Mouse (Mus musculus) erythroid progenitor cell, adult 5-6 weeks (primary cell): ENCODE results near the gene Me1. TPM values are rescaled to one million over a fixed set of nuclear protein-coding genes. Genes with fewer than 3 reads are reported as not detected.

ENCODE experiments used
- ATAC-seq: replicated peaks from 2 replicates; pipeline ENCODE4 v1.8.0; 2016; ENCODE audit warnings: moderate number of reproducible peaks, mild to moderate bottlenecking, moderate TSS enrichment, inconsistent platforms; ENCODE audit not compliant: poor library complexity, low FRiP score, severe bottlenecking
- total RNA-seq, 2 experiments: library from RNA; stranded (forward) in 1 of 2; stranded (reverse) in 1 of 2; fragments of 150-400 nt in 1 of 2; fragments of 186-747, 209-891 nt in 1 of 2; gene quantifications; 2 replicates each; pipeline versions ENCODE4 v1.2.3 to v1.2.4; 2015 to 2017; ENCODE audit warnings: low replicate concordance in 2 of 2

Me1 gene
- total RNA-seq, 2 experiments from 2014 or later: 1.1 TPM; not detected in 1

DNA sequence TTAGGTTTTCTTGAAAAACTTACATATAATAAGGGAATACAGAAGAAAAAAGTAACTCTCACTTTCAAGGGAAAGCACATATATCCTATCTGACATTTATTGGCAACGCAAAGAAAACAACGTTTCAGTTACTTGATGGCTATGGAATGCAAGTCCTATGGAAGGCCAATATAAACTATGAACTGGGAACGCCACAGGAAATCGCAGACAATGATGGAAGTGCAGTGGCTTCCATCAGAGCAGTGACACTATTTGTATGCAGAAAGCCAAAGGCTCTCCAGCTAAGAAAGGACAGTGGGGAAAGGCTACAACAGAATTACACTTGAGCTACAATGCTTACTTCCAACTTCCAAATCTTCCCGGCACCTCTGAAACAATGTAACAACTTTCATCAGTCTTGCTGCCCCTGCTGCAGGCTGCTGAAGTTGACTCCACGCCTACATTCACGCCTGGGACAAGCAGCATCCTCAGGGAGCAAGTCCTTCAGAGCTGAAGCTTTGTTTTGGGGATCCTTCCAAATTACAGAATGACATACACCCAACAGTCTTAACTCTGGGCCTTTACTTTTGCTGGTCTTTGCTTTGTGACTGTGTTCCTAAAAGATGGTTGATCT, 28.5 kb downstream of the Me1 start:
- ATAC-seq: no peak

DNA sequence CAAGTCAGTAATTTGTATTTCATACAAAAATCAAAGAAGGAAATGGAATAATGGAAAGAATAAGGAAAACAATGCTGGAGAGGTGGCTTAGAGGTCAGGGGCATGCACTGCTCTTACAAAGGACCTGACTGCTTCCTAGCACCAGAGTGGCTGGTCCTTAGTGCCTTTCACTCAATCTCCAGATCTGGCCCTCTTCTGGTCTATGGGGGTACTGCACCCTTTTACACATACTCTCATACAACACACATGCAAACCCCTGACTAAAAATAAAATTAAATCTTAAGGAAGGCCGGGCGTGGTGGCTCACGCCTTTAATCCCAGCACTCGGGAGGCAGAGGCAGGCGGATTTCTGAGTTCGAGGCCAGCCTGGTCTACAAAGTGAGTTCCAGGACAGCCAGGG, 34.1 kb downstream of the Me1 start:
- no peak for ATAC-seq

DNA sequence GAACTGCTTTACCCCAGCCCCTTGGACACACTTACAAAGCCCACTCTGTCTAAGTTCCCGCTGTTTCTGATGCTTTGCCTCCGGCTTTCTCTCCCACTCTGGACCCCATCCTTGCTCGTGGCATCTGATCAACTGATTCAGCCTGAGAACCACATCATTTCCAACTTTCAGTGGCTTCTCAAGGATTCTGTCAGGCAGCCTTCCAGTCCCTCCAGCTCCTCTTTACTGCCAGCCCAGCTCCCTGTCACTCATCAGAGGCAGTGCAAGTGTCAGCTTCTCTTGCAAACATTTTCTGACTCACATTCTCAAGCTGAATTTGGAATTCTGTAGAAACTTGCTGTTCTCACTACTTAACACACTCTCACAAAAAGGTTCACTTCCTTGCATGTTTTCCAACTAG, 34.5 kb downstream of the Me1 start:
- no peak for ATAC-seq

DNA sequence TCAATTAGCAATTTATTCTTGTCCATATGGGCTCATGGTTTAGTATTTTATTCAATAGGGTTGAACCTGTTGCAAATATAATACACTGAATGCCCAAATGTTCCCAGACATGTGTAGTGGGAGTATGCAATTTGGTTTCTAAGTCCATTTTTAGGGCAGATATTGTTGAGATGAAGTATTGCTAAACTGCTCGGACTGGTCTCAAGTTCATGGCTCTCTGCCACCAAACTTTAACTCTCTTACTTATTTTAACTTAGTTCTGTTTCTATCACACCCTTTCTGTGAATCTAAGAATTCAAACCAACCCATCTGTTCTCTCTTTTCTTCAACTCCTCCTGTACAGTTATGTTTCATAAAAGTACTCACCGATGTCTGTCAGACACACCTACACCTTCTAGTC, 35.4 kb downstream of the Me1 start:
- ATAC-seq: no peak

DNA sequence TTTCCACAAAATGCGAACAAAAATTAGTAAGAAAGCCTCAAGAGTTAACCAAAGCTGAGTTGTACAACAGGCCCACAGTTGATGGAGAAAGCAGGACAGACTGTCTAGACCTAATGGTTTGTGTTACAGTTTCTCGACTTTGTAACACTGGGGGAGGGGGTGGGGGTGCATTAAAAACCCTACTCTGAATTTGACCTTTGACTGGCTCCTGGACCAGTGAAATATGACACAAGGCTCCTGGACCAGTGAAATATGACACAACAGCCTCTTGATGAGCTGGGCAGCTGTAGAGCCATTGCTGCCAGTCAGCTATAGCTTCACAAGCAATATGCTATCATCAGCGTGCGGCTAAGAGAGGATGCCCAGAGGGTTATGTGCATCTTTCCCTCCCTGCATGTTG, 37.4 kb downstream of the Me1 start:
- ATAC-seq: no peak

DNA sequence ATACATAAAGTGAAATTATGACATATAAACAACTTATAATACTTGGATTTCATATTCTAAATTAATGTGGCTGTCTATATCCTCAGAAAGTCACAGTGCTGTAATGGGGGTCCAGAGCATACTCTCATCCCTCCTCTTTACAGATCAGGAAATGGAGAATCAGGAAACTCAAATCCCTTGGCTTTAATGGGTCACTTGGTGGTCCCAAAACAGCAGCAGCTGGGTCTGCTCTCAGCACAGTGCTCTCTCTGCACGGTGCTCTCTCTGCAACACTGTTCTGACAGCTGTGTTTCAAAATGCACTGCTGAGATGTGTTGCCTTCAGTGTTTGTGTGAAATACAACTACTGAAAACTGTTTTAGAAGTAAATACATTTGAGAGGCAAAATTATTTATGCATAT, 43.6 kb downstream of the Me1 start:
- ATAC-seq: no peak

DNA sequence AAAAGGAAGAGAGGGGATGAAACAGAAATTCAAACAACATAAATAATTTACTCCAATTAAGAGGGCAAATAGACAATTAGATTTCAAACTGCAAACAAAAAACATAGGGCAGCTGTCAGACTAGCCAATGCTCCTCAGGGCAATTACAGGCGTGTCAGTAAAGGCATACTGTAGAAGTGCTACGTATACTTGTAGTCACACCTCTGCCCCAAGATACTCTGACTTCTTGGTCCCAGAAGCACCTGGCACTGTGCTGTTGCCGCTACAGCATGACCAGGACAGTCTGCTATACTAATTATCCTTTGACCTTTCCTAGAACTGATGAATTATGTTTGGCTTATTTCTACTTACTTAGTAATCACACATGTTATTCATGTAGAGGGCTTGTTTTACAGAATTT, 44.5 kb downstream of the Me1 start:
- no peak for ATAC-seq

DNA sequence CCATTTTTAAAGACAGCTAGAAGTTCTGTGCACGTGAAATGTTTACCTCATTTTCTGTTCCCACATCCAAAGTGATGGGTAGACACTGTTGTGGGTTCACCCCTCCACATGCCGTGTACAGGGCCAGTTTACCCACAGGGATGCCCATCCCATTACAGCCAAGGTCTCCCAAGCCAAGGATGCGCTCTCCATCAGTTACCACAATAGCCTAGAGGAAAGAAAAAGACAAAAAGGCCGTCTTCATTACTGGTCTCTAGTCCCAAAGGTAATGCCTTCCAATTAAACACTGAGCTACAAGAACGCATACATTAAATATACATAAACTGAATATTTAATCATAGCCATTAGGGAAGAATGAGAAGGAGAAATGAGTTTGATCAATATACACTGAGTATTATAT, 44.9 kb downstream of the Me1 start:
- ATAC-seq: no peak

DNA sequence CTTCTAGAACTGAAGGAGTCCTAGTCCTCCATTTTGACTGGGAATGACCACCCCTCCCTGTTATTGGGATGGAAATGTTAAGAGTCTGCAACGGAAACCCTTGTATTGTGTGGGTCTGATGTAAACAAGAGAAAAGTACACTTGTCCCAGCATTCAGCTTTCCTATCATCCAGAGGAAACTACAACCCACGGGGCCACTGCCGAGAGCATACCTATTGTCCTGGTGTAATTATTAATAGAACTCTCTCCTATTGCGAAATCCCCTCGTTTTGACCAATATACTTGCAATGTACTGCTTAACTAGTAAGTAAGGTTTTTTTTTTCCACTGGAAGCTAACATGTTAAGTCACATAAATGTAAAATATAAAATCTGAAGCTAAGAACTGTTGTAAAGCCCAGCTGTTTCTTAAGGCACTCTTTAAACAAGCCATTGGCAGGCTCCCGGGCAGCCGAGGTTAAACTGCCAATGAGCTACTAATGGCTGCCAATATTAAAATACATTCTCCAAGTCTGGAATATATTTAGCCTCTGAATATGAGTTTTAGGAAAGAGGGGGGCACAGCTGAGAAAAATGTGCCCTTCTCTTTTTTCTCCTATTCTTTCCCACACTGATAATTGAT, 47.7 kb downstream of the Me1 start:
- no peak for ATAC-seq

DNA sequence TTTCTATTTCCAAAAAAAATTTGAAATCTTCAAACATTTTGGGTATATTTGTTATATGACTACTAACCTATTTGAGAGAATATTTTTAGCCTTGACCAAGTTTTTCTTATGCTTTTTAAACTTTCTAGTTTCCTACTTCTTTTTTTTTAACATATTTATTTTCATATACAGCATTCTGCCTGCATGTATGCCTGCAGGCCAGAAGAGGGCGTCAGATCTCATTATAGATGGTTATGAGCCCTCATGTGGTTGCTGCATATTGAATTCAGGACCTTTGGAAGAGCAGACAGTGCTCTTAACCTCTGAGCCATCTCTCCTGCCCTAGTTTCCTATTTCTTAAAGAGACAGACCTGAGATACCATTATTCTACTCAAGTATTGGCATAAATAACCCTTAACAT, 48.9 kb downstream of the Me1 start:
- ATAC-seq: no peak

DNA sequence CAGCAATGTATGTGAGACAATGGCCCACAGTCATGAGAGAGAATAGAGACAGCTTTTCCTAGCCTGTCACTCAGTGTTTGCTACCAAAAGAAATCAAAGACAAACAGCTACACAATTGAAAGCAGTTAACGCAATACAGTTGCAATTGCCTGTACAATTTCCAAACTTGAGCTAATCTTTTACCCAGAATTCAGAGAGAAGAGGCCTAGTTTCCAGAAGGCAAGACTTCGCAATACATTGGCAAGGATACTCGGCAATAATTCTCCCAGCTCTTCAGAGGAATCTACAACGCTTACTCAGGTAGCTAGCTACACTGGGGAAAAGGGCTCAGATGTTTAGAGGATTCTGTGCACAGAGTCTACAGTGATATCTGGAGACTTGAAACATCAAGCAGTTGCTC, 52.3 kb downstream of the Me1 start:
- no peak for ATAC-seq

DNA sequence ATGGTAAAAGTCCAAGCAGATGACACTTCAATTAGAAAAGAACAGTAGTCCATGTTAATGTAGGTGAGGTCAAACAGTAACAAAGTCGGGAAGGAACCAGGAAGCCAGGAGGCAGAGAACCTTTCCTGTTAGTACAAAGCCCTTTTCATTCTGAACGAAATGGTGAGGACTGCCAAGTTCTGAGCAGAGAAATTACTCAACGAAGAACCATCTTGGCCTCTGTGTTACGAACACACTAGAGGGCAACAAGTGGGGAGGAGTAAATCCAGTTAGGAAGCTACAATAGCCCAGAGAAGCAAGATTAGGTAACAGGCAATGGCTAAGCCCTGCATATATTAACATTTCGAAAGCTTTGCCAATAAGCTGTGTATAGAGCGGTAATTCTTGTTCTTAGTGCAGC, 57.0 kb downstream of the Me1 start:
- ATAC-seq: no peak

DNA sequence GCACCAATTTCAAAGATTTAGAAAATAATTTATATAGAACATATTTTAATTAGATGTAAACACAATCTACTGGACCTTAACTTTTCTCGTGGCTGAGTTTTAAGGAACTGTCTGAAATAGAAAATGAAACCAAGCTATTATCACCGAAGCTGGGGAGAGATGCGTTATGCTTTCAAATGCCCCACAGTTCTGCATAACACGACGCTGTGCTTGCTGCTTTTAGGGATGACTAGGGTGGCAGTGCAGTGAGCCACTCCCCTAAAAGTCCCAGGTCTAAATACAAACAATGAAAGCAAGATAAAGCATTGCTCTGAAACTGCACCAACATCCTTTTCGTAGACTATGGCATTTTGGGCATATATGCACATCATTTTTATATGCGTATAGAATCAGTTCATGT, 64.6 kb downstream of the Me1 start:
- ATAC-seq: no peak

DNA sequence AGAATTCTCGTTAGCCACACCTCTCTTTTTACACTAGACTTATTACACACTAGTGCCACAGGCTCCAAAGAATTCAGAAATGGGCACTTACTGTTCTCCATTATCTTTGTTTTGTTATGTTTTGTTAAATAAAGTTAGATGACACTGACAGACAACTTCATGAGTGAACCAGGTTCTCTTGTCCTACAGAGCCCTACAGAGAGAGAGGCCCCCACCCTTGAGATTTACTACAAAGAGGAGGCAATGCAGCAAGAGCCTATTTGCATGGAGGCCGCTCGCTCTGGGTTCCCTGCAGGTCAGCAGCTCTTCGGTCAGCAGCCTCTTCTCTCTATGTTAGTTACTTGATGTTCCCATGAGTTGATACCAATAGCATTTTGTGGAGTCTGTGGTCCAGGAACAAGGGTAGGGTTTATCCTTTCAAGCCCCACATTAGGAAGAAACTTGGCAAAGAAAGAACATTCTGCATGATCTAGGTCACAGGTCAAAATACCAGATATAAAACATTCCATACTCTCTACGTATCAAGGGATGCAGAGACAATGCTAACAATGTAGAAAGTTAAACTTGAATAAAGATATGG, 65.3 kb downstream of the Me1 start:
- ATAC-seq: no peak

DNA sequence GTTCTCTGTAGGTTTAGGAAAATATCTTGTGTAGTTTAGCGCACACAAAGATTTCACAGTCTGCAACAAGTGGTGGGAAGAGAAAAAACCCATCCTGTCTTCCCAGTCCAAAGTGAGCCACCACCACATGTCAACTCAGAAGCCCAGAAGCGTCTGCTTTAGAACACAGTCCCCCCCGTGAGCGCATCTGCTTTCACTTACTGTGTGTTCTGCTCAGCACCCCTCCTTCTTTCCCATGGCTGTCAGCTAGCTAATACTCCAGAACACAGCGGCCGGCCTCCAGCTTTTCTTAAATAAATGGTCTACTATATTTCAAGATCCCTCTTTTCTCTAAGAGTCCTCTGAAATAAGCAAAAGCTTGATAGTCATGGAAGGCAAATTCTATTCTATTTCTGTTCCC, 66.4 kb downstream of the Me1 start:
- no peak for ATAC-seq

DNA sequence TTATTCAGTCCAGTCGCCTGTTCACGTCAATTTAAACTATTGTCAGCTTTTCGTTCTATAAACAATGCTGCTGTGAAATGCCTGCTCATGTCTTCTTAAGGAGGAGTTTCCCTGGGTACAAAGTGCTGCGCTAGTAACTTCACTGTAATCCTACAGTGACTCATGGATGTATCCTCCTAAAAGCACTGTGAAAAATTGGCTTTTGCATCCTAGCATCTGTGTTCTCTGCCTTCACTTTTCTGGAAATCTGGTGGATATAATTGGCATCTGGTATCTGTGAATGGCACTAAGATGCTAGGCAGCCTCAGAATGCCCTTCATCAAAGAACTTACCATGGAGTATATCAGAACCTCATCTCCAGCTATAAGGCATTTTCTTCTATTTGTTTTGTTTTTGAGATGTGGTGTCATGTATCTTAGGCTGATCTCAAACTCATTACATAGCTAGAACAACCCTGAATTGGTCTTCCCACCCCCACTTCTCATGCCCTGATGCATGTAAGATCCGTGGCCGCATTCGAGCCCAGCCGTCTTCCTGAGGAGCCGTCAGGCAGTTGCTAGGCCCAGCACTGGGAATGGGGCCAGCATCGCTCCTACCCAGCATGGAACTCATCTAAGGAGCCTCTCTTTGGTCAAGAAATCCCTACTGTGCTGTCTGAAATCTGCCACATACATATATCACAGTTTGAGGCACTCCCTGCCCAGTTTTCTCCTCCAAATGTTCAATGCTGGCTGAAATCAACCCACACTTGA, 67.8 kb downstream of the Me1 start:
- no peak for ATAC-seq

DNA sequence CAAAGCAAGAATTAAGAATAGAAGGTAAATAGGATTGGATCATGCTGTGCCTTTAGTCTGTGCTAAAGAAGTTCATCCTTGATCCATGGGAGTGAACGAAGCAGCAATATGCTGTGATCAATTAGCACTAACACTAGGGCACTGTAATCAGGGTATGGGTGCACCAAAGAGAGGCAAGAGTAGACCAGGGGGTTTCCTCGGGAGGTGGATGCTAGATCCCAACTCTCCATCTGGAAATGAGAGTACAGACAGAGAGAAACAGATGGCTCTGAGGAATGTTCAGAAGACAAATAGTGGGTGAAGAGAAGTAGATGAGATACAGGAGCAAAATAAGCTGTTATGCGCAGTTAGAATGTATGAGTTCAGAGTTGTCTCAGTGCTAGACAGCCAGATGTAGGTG, 68.8 kb downstream of the Me1 start:
- no peak for ATAC-seq

DNA sequence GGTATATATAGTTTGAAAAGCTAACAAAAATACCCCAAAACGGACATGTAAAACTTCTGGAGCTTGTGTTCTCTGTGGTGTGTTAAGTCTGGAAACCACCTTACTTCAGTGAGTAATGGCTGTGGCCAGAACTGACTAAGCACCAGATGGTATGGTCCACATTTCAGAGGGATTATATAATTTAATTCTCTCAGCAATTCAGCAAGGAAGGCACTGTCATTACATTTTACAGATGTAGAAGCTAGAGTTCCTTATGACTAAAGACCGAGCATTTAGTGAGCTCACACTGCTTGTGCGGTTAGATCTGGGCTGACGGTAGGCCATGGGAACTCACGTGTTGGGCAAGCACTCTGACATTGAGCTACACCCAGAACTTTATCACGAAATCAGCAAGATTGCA, 71.0 kb downstream of the Me1 start:
- ATAC-seq: no peak

DNA sequence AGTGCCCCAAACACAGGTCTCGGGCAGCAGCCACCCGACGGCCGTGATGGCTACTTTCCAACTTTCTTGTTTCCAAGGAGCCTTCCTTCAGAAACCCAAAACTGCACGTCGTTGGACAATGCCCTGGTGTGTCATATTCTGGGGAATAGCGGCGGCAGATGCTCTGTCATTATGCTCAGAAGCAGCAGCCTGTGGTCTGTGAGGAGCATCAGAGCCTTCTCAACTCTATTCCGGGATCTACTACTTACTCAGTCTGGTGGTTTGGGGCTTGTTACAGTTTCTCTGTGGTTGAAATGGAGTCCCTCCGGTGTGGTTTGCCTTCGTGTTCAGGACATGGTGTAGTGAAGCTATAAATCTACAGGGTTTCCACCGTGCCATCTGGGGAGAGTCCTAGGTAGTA, 71.7 kb downstream of the Me1 start:
- ATAC-seq: no peak

DNA sequence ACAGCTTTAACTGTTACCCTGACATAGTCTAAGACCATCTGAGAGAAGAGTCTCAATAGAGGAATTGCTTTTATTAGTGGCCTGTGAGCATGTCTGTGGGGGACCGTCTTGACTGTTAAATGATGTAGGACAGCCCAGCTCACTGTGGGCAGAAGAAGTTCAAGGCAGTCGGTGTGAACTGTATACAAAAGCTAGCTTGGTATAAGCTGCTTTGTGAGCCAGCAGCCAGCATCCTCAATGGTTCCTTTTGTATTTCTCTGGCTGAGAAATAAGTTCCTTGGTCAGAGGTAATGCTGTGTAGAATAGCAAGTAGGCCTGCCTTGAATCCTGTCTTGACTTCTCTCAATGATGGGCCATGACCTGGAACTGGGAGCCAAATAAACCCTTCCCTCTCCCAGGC, 73.7 kb downstream of the Me1 start:
- ATAC-seq: no peak
